Mouse (Mus musculus) heart, adult 9 months (tissue): ENCODE measurements around the gene D6Wsu163e.

ENCODE experiments used
- DNase-seq, 2 experiments: peaks; one replicate each; pipeline ENCODE4 v3.0.0; 2022; ENCODE audit warnings: low spot score in 2 of 2

Gene D6Wsu163e

GRCm38 (mm10) chr6:126939487-126940171 lies at the start of gene D6Wsu163e, which contains the start of gene Rad51ap1:
Gene D6Wsu163e (plus strand): TSS chr6:126939962.
Gene Rad51ap1 (minus strand): TSS chr6:126939587.
- peak; percentile 96 to 97 for DNase-seq

GRCm38 (mm10) chr6:126907378-126907777 lies 32.4 kb upstream of the D6Wsu163e start:
- DNase-seq, result no peak

GRCm38 (mm10) chr6:126907876-126908275 lies 31.9 kb upstream of the D6Wsu163e start:
- DNase-seq, result no peak

GRCm38 (mm10) chr6:126910727-126911126 lies 29.0 kb upstream of the D6Wsu163e start:
- DNase-seq, result no peak

- no peak for DNase-seq
Measured at GRCm38 (mm10) chr6:126914928-126915327, 24.8 kb upstream of the D6Wsu163e start.

GRCm38 (mm10) chr6:126921111-126921881 lies 18.5 kb upstream of the D6Wsu163e start, which contains the start of gene Dyrk4:
Gene Dyrk4 (minus strand): TSS chr6:126921839.
- DNase-seq, result peak; percentile 19 to 48

GRCm38 (mm10) chr6:126932896-126933295 lies 6.9 kb upstream of the D6Wsu163e start:
- no peak for DNase-seq

- DNase-seq, result no peak
Measured at GRCm38 (mm10) chr6:126938047-126938446, 1.7 kb upstream of the D6Wsu163e start.

GRCm38 (mm10) chr6:126938853-126939486 lies 792 bp upstream of the D6Wsu163e start:
- DNase-seq, result no peak

- no peak for DNase-seq
Measured at GRCm38 (mm10) chr6:126940451-126940850, 689 bp downstream of the D6Wsu163e start.

GRCm38 (mm10) chr6:126948336-126948735 lies 8.6 kb downstream of the D6Wsu163e start:
- DNase-seq, result no peak

GRCm38 (mm10) chr6:126955734-126956133 lies 16.0 kb downstream of the D6Wsu163e start:
- peak in 1 of 2 experiments; percentile 50 for DNase-seq

GRCm38 (mm10) chr6:126961371-126962018 lies 21.7 kb downstream of the D6Wsu163e start:
- DNase-seq, result peak in 1 of 2 experiments; percentile 22

GRCm38 (mm10) chr6:126962709-126963108 lies 22.9 kb downstream of the D6Wsu163e start:
- DNase-seq, result no peak

GRCm38 (mm10) chr6:126963426-126963825 lies 23.7 kb downstream of the D6Wsu163e start:
- DNase-seq, result no peak

GRCm38 (mm10) chr6:126966241-126967026 lies 26.7 kb downstream of the D6Wsu163e start:
- peak in 1 of 2 experiments; percentile 16 for DNase-seq

GRCm38 (mm10) chr6:126981539-126982234 lies 41.9 kb downstream of the D6Wsu163e start:
- peak; percentile 18 to 42 for DNase-seq

GRCm38 (mm10) chr6:126993676-126994075 lies 53.9 kb downstream of the D6Wsu163e start:
- no peak for DNase-seq

- DNase-seq, result no peak
Measured at GRCm38 (mm10) chr6:126995494-126995893, 55.7 kb downstream of the D6Wsu163e start.

- peak in 1 of 2 experiments; percentile 15 for DNase-seq
Measured at GRCm38 (mm10) chr6:126996399-126996798, 56.6 kb downstream of the D6Wsu163e start.
